Comparison of ENCODE assay signal across 8 mouse cellular contexts in genomic region chr4:109666461-109667269, GRCm38 (mm10). TPM values are rescaled to one million over a fixed set of nuclear protein-coding genes. Genes with fewer than 3 reads are reported as not detected.
DNase-seq lines count a peak whose midpoint lies in the region; ATAC-seq lines count a peak whose summit lies in the region.

TSS of gene Cdkn2c (minus strand) at chr4:109667189.

- DNase-seq in adrenal gland, adult (ENCODE audit: inconsistent age in 2 of 2, low spot score in 1 of 2) = peak; percentile 94 to 98
- peak; percentile 87 for DNase-seq in embryo, embryonic 10 days (ENCODE audit: low spot score)
- DNase-seq in gastrocnemius, postnatal 25 days = peak; percentile 92
- DNase-seq in intestine, embryonic 14.5 days (ENCODE audit: low spot score) = peak; percentile 94
- peak; percentile 78 to 84 for DNase-seq in left cerebral cortex, postnatal 36 days (ENCODE audit: low spot score in 2 of 2)
- peak; percentile 88 for DNase-seq in midbrain, embryonic 10.5 days (ENCODE audit: low spot score)
- peak; percentile 32 to 40 for DNase-seq in right cerebral cortex, postnatal 36 days (ENCODE audit: low spot score in 2 of 2)
- DNase-seq in yolk sac, embryonic 10.5 days (ENCODE audit: low spot score) = peak; percentile 91

- under 1% methylated on average over 64 of the region's 64 CpGs for WGBS in intestine, embryonic 14.5 days
- under 1% methylated on average over 64 of the region's 64 CpGs for WGBS in midbrain, embryonic 10.5 days

- intact Hi-C loops in left cerebral cortex, postnatal 36 days (cut with DNase I) = no loop called here

- H3K27ac ChIP-seq in intestine, embryonic 14.5 days (ENCODE audit: low read depth) = peak within 1 kb of the TSS; percentile 82
- H3K27ac ChIP-seq in midbrain, embryonic 10.5 days (replicated peaks) = peak within 1 kb of the TSS; percentile 96

- H3K9ac ChIP-seq in intestine, embryonic 14.5 days (ENCODE audit: low read length) = peak within 1 kb of the TSS; percentile 83

- H3K4me1 ChIP-seq in intestine, embryonic 14.5 days (replicated peaks; ENCODE audit: control insufficient read depth, insufficient read depth, low read length) = peaks cover 15% of the 10 kb centered on the region
- H3K4me1 ChIP-seq in midbrain, embryonic 10.5 days = peaks cover 26% of the 10 kb centered on the region

- H3K36me3 ChIP-seq in intestine, embryonic 14.5 days (ENCODE audit: control insufficient read depth, insufficient read depth, low read length) = no peaks in the 10 kb centered on the region
- H3K36me3 ChIP-seq in midbrain, embryonic 10.5 days = no peaks in the 10 kb centered on the region

- H3K4me2 ChIP-seq in intestine, embryonic 14.5 days (ENCODE audit: low read length) = peak within 1 kb of the TSS; percentile 99

- no peaks in the 10 kb centered on the region for H3K9me3 ChIP-seq in intestine, embryonic 14.5 days (ENCODE audit: control insufficient read depth, low read length)
- H3K9me3 ChIP-seq in midbrain, embryonic 10.5 days (replicated peaks) = no peaks in the 10 kb centered on the region

- ATAC-seq in intestine, embryonic 14.5 days (replicated peaks; ENCODE audit: low FRiP score, low TSS enrichment, low read depth) = peak; percentile 93

- peaks cover 33% of the 10 kb centered on the region for H3K27me3 ChIP-seq in intestine, embryonic 14.5 days (replicated peaks; ENCODE audit: control insufficient read depth, insufficient read depth, low read length)
- H3K27me3 ChIP-seq in midbrain, embryonic 10.5 days (ENCODE audit: low read depth, poor library complexity, severe bottlenecking) = peaks cover 62% of the 10 kb centered on the region

- peak within 1 kb of the TSS; percentile 67 for H3K4me3 ChIP-seq in intestine, embryonic 14.5 days (ENCODE audit: low read depth, low read length)
- peak within 1 kb of the TSS; percentile 76 for H3K4me3 ChIP-seq in midbrain, embryonic 10.5 days

RNA-seq across cellular contexts. Expression of gene Cdkn2c, which starts in this region (rescaled TPM):
- total RNA-seq in gastrocnemius, postnatal 25 days (2021) = 10 to 100 TPM in 1 of 2 experiments, 1 to 10 TPM in 1; 9.2 to 11.7 TPM
- 5.7 and 6.2 TPM in 2 replicates for polyA plus RNA-seq in intestine, embryonic 14.5 days (2014; fragmentation: Nextera tagmentation; extraction: Ambion mirVana)
- total RNA-seq in left cerebral cortex, postnatal 36 days (2021) = 1 to 10 TPM; 2.7 to 3.5 TPM
- 4.0 and 4.1 TPM in 2 replicates for polyA plus RNA-seq in midbrain, embryonic 10.5 days (2016; fragmentation: Nextera tagmentation; extraction: Ambion mirVana)

Comparison
In these comparisons a context has a peak if more than half of its experiments do, and no peak if none do; other contexts are left out.
1. Peak in every context shown above with its lines: DNase-seq, ATAC-seq, H3K4me3 ChIP-seq and H3K27ac ChIP-seq.
2. DNase-seq: peak in every context shown above with its lines; median percentile 96 in adrenal gland, adult; 94 in intestine, embryonic 14.5 days; 92 in gastrocnemius, postnatal 25 days; 91 in yolk sac, embryonic 10.5 days; 88 in midbrain, embryonic 10.5 days; 87 in embryo, embryonic 10 days; 81 in left cerebral cortex, postnatal 36 days; 36 in right cerebral cortex, postnatal 36 days.